Mouse (Mus musculus): Measurements from ENCODE around the gene Cacna1e. TPM values are rescaled to one million over a fixed set of nuclear protein-coding genes. Genes with fewer than 3 reads are reported as not detected.

The Cacna1e gene
- 1 to 10 TPM; 1.8 to 2.3 TPM for total RNA-seq (2023)

GRCm38 (mm10) chr1:154884275-154885206, at the start of gene Cacna1e:
Cacna1e (minus strand) TSS chr1:154884501.

Other genes with a start within 250 kb of the Cacna1e start
- 100 to 1,000 TPM; 196 to 215 TPM for gene Ier5, start 215.1 kb upstream of the Cacna1e start, total RNA-seq (2023)